Mouse (Mus musculus) left cerebral cortex, adult 8-10 months (tissue): ENCODE measurements around the gene Lipn. TPM values are rescaled to one million over a fixed set of nuclear protein-coding genes. Genes with fewer than 3 reads are reported as not detected.

ENCODE experiments used
- microRNA-seq, 2 experiments: library from miRNA; unstranded; fragments of <30 nt; microRNA quantifications; one replicate each; pipeline ENCODE4 v1.2.0; 2022
- total RNA-seq, 4 experiments: library from RNA; stranded (reverse); gene quantifications; 2 replicates each; pipeline ENCODE4 v1.2.4; 2022

Lipn gene
- total RNA-seq, 4 experiments from 2014 or later = not detected

Small RNA genes within 50 kb of the gene (microRNA-seq; reads per million reads assigned to microRNA genes)
- 0 reads per million in 2 experiments for gene Gm23334

Other genes starting within 250 kb of the Lipn start
- gene Lipf, start 106.2 kb upstream of the Lipn start, total RNA-seq = not detected
- not detected for gene Lipk, start 59.1 kb upstream of the Lipn start, total RNA-seq
- under 1 TPM in 2 of 4 experiments, not detected in 2; 0.11 to 0.23 TPM for gene Lipm, start 33.6 kb downstream of the Lipn start, total RNA-seq
- gene Ankrd22, start 98.7 kb downstream of the Lipn start, total RNA-seq = under 1 TPM in 3 of 4 experiments, not detected in 1; 0.30 to 0.65 (median 0.36) TPM
- gene Stambpl1, start 124.9 kb downstream of the Lipn start, total RNA-seq = 10 to 100 TPM; 19.1 to 21.7 (median 20.7) TPM
- gene Acta2, start 188.2 kb downstream of the Lipn start, total RNA-seq = 10 to 100 TPM; 10.0 to 16.2 (median 11.1) TPM
- gene Fas, start 223.3 kb downstream of the Lipn start, total RNA-seq = 1 to 10 TPM in 3 of 4 experiments, under 1 TPM in 1; 0.91 to 3.0 (median 2.7) TPM